ENCODE assay signal across 9 mouse cellular contexts in genomic region chr16:92428197-92428950, GRCm38 (mm10). TPM values are rescaled to one million over a fixed set of nuclear protein-coding genes. Genes with fewer than 3 reads are reported as not detected.
A peak's percentile ranks its signal among the peaks of the same experiment; 100 is the strongest.
DNase-seq lines count a peak whose midpoint lies in the region; ATAC-seq lines count a peak whose summit lies in the region.
"Had no signal": no experiment of that assay in that cellular context is flagged by ENCODE, and none has a peak within 500 bp of the region (broad histone marks: within the 10 kb centered on the region; RNA-seq: fewer than 3 reads in every experiment).

No protein-coding gene starts in this region.

- peaks cover 27% of the 10 kb centered on the region for H3K4me1 ChIP-seq in kidney, embryonic 15.5 days

- H3K9me3 ChIP-seq in kidney, embryonic 15.5 days (replicated peaks) = no peaks in the 10 kb centered on the region

- H3K27me3 ChIP-seq in kidney, embryonic 15.5 days = no peaks in the 10 kb centered on the region

- peak overlapping the region; percentile 83 for H3K27ac ChIP-seq in kidney, embryonic 15.5 days
- H3K27ac ChIP-seq: macrophage had no signal

- ATAC-seq in kidney, embryonic 15.5 days (replicated peaks; ENCODE audit: low FRiP score) = peak; percentile 24; the same call in 1 of the 2 replicates
- ATAC-seq in CD4-positive, CD25-positive, alpha-beta regulatory T cell, adult 4 months = no peak

- 45% methylated on average over 19 of the region's 19 CpGs for WGBS in kidney, embryonic 15.5 days

- peak overlapping the region; percentile 3; the same call in 1 of the 2 replicates for H3K4me2 ChIP-seq in kidney, embryonic 15.5 days

- no peaks in the 10 kb centered on the region for H3K36me3 ChIP-seq in kidney, embryonic 15.5 days

- no peak overlapping the region for H3K4me3 ChIP-seq in kidney, embryonic 15.5 days (replicated peaks)

- H3K9ac ChIP-seq in kidney, embryonic 15.5 days = no peak overlapping the region

- DNase-seq in cerebellum, postnatal 10 days = peak; percentile 40
- DNase-seq in cerebellum, adult 9-11 months = no peak
- DNase-seq in urinary bladder, postnatal 14 days (ENCODE audit: low spot score) = peak; percentile 45
- no peak for DNase-seq in urinary bladder, adult 18-20 months (ENCODE audit: low spot score in 2 of 2)
- DNase-seq in ovary, postnatal 14 days (ENCODE audit: low spot score) = peak; percentile 30
- no peak for DNase-seq in B cell, adult 2 months

RNA-seq across cellular contexts. Expression of gene Rcan1, which starts 42.3 kb away (rescaled TPM):
- polyA plus RNA-seq in kidney, embryonic 15.5 days (2015; fragmentation: Nextera tagmentation; extraction: Ambion mirVana) = 26.5 and 27.0 TPM in 2 replicates
- 1 to 10 TPM; 1.2 to 2.7 TPM for polyA plus RNA-seq in CD4-positive, CD25-positive, alpha-beta regulatory T cell, adult 4 months (2017; shearing (Covaris generic))

RNA-seq across cellular contexts. Expression of gene Clic6, which starts 57.2 kb away (rescaled TPM):
- 7.5 and 8.0 TPM in 2 replicates for polyA plus RNA-seq in kidney, embryonic 15.5 days (2015; fragmentation: Nextera tagmentation; extraction: Ambion mirVana)
- polyA plus RNA-seq in CD4-positive, CD25-positive, alpha-beta regulatory T cell, adult 4 months (2017; shearing (Covaris generic)) = not detected
- polyA plus RNA-seq: macrophage had no signal

Comparison
In these comparisons a context has a peak if more than half of its experiments do, and no peak if none do; other contexts are left out.
1. DNase-seq: peak in cerebellum, postnatal 10 days (2 of 2), urinary bladder, postnatal 14 days (single experiment) and ovary, postnatal 14 days (single experiment); none in cerebellum, adult 9-11 months (single experiment), urinary bladder, adult 18-20 months (0 of 2) and B cell, adult 2 months (0 of 2).